Mouse (Mus musculus) ovary, postnatal 36 days (tissue): ENCODE data around the gene Efhd2.

Experiments
- DNase-seq: peaks from one replicate; pipeline ENCODE4 v3.0.0; 2022; ENCODE audit warnings: low spot score, mixed read lengths

The Efhd2 gene

DNA sequence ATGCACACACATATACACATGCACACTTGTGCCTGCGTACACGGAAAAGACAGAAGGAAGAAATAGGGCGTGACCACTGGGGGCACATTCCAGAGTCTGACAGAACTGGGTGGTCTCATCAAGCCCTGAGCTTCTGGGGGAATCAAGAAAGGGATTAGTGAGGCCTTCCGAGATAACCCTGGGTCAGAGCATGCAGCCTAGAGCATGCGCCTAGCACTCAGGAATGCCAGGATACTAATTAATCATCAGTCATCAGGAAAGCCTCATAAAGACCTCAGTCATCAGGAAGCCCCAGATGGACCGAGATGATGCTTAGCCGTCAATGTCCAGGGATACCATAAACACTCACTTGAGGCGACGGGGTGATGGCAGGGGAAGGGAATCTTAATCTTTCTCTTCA is 5.2 kb upstream of the Efhd2 start:
- DNase-seq, result no peak

DNA sequence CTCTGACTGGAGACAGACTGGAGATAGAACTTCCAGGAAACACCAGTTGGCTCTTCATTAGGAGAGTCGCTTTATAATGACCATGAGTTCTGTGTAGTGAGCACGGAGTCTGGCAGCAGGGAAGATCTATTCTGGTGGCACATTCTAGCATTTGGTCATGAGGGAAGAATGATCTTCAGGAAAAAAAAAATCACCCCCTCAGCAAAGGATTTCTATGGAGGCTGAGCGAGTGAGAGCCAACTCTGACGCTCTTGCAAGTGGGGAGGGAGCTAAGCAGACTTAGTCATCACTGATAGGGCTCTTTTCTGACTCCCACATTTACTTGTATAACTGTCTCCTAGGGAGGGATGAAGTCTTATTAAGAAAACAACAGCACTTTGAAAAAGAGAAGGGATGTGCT is 4.4 kb upstream of the Efhd2 start:
- DNase-seq, result no peak

DNA sequence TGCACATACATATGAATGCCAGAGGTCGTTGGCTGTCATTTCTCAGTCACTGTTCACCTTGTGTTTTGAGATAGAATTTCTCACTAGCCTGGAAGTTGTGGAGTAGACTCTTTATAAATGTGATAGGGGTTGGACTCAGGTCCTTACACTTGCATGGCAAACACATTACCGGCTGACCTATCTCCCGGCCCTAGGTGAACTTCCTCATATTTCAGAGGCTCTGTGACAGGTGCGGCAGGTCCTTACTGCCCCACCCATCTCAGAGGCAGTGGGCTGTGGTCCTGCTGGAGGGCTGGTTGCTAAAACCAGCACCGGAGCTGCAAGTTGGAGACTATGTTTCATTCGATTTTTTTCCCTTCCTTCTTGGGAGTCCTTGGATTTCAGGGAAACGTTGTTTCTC is 3.9 kb upstream of the Efhd2 start:
- DNase-seq, result no peak

DNA sequence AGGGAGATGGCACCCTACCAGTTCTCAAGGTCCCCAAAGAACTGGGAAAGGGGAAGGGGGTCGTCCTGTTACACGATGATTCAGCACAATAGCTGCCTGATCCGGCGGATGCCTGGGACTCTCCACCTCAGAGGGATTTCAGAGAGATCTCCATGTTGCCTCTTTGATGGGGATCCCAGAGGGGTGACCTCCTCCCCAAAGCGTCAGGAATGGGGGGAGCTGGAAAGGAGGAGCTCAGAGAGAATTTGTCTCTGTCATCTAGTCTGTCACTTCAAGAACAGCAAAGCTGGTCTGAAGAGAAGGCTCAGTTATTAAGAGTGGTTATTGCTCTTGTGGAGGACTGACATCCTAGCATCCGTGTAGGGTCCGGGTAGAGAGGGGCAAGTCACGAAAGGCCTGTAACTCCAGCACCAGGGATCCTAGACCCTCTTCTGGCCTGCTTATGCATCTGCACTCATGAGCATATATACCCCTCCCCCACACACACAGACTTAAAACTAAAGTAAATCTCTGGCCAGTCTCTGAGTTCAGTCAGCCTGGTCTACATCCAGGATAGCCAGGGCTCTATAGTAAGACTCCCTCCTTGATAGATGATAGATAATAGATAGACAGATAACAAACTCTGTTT is 875 bp upstream of the Efhd2 start:
- DNase-seq, result no peak

DNA sequence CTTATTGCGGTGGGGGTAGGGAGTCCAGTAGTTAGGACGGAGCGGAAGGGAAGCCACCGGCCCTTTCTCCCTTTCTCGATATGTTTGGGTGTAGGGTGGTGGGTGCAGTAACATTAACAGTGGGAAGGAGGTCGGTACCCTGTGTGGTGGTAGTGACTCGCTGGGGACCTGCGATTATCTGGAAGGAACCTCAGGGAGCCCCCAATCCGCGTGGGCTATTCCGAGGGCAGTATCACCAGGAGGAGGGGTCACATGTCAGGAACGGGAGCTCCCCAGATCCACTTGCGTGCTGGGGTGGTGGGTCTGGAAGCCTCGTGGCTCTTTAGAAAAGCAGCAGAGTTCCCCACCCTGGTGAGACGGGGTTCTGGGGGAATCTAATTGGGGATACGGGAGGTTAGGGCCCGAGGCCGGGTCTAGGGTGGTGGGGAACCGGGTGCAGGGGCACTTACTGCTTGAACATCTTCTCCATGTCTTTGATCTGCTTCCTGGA is 564 bp downstream of the Efhd2 start:
- DNase-seq, result no peak

DNA sequence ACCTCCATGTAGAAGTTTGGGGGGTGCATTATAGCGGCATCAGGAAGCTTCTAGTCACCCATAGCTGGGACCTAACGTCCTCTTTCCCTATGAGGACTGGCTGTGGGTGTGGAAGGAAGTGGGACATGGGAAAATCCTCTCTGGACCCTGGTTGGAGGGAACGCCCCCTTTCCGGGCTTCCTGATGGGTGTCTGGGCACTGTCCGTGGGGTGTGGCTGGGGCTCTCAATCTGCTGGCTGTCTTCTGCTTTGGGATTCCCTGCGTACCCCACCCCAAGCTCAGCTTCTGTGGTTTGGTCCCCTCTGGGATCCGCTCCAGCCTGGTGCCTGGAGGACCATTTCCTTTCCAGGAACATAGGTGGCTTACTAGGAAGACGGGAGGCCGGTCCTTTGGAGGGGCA is 1.7 kb downstream of the Efhd2 start:
- DNase-seq, result no peak

DNA sequence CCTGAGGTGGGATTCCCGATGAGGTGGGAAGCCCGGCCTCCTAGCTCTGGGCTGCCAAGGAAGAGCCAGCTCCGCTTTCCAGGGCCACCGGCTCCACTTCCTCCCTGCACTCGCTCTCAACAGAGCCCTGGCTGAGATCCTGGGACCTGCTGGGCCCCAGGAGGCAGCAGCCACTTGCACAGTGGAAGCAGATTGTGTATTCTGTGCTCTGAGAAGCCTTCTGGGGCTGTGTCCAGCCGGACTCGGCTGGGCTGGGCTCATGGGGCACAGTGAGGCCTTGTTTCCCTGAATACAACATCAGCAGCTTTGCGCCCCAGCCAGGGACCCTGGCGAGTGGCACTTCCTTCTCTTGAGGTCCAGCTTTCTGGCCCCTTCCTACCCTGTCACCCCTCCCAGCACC is 2.8 kb downstream of the Efhd2 start:
- DNase-seq, result no peak

DNA sequence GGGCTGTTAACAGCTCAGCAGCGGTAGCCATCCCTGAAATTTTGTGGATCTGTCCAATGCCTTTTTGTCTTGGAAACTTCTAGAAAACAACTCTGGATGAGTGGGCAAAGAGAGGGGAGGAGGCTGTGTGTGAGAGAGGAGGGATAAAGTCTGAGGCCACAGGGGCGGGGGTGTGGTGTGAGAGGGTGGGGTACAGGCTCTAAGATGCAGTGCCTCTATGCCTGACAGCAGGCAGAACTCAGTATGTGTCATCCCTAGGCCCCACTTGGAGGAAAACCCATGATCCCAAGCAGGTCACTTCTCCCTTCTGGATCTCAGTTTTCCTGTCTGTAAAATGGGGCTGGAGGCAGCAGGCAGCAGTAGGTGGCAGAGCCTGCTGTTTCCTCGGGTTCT is 3.4 kb downstream of the Efhd2 start:
- DNase-seq, result no peak

DNA sequence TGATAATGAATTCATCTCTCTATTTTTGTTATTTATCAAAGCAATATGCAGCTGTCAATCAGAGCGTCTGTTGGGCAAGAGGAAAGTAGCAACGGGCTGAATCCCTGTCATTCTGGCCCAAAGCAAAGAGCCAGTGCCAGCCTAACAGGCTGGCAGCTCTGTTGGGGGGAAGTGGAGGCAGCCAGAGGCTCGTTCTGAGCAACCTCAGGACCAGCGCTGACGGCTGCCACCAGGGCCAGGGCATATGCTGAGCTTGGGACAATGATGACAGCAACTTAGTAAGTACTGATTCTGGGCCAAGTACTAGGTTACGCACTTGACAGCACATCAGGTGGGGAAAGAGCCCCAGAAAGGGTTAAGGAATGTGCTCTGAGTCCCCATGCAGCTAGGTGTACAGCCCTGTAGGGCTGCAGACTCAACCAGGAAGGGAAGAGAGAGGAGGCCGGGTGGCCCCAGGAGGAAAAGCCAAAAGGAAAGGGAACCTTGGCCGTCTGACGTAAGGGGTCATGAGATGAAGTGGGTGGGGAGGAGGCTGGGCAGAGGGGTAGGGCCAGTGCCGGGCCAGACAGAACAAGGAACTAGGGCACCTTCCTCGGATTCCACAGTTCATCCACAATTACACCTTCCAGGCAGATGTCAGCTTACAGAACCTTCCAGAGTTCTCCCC is 3.9 kb downstream of the Efhd2 start:
- no peak for DNase-seq

DNA sequence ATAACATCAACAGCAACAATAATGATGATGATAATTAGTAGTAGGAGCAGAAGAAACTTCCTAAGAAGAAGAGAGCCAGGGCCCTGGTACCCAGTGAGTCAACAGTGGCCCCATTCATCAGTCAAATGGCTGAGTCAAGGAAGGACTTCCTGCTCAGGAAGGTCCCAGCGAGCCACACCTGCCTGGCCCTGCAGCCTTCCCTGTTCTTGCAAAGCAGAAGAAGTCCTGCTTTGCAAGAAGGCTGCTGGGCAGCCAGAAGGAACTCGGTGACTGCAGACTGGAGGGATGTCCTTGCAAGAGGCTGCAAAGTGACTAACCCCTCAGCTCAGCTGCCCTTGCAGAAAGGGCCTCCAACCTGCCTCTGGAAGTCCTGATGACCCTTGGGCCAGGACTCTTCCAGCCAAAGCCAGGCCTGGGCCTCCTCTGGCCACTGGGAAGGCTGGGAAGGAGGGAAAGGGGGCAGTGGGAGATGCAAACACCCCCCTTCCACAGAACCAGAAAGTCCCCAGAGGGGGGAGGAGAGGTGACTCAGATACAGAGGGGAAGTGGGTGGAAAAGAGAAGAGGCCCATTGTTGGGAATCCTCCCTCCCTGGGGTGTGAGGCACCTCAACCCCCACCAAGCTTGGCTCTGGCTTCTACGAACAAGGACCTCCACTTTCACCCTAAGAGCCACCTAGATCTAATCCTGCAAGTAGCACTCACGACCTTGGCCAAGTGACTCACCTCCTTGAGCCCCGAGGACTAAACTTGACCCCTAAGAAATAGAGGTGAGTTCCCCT is 5.1 kb downstream of the Efhd2 start:
- DNase-seq, result no peak

DNA sequence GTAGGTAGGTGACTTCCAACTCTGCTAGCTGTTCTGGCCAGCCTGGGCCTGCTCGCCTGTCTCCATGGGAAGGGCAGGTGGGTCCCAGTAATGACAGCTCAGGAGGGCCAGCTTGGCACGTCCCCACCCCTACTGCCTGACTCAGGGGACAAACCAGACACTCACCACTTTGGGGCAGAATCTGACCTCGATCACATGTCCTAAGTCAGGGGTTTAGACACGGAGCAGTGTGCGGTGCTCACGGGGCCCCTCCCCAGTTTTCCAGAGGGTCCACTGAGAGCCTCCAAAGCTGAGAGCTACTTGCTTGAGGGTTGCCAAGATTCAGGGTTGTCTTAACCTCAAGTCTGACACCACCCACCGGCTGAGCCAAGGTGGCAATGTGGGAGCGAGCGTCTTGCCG is 6.7 kb downstream of the Efhd2 start:
- no peak for DNase-seq

DNA sequence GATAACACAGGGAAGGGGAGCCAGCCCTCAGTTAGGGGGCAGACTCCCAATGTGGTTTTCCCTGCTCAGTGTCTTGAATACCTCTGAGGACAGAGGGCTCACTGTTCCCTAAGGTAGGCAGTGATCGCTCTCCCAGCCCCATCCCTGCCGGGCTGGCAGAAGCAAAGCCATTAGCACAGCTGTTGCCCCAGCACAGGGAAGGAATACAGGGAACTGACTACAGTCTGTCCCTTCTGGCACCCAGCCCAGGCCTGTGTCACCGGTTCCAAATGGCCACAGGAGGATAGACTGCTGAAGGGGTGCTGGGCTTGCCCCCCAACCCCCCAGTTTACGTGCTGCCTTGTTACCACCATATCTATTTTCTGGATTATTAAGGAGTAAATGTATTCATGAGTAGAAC is 7.2 kb downstream of the Efhd2 start:
- no peak for DNase-seq

DNA sequence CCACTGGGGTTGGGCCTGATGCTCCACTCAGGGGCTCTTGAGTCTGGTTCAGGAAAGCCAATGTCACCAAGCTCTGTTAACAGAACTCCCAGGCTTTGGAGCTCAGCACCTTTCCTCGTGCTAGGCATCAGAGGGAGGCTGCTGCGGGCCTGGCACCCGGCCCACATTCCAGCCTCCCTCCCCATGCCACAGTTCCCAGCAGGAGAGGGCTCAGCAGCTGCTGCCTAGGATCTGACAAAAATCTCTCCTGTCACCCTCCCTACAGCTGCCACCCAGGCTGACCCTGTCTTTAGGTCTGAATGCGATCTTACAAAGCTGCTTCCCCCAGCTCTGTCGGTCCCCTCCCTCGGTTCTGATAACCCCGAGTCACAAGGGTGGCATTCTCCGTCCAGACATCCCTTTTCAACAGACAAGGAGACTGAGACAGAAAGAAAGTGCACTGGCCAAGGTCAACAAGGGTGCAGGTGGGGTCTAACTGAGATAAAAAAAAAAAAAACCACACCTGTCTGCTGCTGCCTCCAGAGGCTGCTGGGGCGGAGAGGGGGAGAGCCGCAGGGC is 7.7 kb downstream of the Efhd2 start:
- peak; percentile 55 for DNase-seq

DNA sequence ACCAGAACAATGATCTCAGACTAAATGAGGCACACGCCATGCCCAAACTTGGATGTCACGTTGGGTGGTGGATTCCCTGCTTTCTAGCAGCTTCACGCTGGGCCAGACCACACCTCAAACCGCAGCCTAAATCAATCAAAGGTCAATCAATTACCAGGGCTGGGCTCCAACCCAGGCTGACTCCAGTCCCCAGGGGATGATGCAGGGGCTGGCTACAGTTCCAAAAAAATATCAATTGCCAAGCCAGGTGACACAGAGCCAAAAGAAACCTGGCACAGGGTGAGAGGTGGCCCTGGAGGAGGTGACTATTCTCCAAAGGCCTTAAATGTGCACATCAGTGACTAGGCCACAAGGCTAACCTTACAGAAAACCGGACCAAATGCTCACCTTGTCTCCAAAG is 9.1 kb downstream of the Efhd2 start:
- DNase-seq, result no peak

DNA sequence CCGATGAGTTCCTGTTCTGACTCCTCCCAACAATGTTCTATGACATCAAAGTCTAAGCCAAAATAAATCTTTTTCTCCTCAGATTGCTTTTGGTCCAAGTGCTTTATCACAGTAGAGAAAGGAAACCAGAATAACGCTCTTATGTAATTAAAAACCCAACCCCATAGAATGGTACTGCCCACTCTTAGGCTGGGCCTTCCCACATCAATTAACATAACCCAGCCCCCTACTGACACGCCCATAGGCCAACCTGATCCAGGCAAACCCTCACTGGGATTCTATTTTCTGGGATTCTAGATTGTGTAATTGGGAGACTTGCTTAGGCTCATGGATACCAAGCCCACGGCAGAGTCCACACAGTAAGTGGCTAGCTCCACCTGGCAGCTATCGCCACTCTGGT is 9.7 kb downstream of the Efhd2 start:
- no peak for DNase-seq

DNA sequence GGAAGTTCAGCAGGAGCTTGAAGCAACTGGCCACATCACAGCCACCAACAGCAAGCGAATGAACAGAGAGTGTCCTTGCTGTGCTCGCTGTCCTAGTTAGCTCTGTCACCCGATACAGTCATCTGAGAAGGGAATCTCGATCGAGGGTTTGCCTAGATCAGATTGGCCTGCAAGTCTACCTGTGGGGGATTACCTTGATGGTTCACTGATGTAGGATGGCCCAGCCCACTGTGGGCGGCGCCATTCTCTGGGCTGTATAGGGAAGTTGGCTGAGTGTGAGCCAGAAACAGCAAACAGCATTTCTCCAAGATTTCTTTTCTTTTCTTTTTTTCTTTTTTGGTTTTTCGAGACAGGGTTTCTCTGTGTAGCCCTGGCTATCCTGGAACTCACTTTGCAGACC is 10.2 kb downstream of the Efhd2 start:
- DNase-seq, result no peak

DNA sequence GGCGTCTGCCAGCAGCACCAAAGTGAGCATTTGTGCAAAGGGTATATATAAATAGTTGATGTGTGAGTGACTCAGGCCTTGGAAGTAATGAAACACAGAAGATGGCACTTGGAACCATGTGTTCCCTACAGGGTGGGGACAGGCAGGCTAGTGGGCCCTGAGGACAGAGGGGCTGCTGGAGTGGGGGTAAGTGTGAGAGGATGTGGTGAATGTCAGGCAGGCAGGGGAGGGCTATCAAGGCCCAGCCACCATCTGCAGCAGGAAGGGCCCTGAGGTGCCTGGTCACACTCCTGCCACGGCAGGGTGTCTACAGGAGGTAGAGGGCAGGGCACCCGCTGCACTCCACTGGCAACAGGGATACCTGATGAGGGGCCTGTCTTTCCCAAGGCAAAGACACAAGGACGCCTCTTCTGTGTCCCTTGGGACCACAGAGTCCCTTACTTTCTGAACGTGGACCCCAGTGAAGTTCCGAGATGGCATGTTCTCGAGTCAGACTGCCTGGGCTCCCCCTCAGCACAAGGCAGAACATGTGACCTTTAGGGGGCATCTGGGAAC is 10.9 kb downstream of the Efhd2 start:
- DNase-seq, result no peak

DNA sequence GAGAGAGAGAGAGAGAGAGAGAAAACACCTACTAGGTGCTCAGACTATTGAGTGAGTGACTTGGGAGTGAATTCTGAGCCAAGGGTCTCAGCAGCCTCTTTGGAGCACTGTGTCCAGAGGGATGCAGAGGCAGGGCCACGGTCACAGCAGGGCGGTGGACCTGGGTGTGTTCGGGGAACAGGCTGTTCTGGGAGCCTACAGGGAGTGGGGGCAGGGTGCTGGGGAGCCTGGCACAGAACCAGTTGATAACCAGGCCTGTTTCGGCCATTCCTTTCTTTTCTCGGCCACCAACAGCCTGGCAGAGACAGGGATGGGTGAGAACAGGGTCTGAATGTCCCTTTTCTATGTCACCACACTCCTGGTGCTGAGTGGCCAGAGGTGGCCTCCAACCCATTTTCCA is 11.9 kb downstream of the Efhd2 start:
- DNase-seq, result no peak

DNA sequence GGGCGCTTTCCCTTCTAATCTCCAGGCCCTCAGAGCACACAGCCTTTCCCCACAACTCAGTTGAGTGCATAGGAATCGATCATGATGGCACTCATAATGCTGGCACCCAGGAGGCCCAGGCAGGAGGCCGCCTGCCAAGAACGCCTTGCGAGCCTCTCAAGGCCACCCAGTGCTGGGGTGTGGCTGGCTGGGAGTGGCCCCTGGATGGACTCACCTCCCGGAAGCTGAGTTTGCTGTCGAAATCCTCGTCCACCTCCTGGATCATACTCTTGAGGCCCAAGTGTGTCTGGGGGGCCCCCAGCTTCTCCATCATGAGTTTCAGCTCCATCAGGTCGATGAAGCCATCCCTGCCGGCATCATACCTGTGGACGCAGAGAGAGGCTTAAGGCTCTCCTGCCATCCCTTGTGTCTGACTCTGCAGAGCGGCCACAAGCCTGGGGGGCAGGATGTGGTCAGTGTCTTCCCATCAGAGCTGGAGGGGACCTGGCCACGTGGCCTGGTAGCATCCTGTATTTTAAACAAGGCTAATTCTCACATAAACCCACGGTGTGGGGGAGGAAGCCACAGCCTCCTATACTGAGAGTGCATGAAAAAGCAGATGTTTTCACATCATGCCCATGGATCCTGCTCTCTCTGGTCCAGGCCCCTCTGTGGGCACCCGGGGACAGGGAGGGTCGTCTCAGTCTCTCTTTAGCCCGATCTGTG is 13.0 kb downstream of the Efhd2 start:
- DNase-seq, result no peak

DNA sequence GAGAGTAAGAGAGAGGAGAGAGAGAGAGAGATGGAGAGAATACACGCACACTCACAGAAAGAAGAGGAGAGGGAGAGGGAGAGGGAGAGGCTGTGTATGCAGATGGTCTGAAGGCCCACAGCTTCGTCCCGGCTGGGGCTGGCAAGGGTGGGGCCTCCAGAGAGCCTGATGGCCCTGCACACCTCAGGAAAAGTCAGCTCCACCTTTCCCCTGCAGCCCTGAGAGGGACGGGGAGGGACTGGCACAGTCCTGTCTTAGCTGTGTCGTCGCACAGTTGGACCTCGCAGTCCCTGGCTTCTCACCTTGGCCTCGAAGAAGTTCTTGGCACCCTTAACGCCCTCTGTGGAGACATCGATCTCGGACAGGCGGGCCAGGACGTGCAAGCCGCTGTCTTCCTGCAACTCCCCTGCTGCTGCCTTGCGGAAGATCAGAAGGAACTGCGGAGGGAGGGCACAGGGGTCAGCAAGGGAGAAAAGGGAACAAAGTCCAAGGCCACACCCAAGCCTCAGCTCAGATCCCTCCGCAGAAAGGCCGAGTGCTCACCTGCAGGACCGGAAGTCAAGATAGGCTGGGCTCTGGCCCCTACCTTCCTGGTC is 14.4 kb downstream of the Efhd2 start:
- DNase-seq, result no peak

DNA sequence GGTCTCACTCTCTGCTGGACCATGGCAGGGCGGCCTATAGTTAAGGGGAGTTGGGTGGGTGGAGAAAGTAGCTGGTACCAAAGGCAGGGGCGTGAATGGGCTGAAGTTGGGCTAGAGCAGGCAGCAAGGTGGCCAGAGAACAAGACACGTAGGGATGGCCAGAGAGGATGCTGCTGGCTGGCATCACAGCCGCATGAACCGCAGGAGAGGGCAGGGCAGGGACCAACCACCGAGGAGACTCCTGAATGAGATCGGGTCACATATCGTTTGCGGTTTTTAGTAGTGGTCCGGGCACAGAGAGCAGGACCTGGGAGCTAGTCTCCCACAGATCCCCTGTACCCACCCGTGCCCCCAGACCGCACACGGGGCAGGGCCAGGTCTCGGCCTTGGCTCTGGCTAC is 15.4 kb downstream of the Efhd2 start:
- DNase-seq, result no peak

DNA sequence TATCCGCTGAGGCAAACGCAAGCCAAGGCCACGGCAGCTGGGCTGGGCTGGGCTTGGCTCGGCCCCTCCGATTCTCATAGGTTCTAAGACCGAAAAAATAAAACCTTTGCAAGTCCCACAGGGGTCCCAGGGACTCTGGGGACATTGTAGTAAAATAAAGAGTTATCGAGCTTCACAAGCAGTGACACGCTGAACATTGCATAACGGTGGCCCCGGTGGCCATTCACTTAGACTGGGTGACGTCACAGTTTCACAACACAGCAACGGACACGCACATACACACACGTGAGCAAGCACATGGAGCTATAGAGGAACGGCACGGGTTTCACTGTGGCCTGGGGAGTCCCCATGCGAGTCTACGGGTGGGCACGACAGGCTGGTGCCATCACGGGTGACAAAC is 16.2 kb downstream of the Efhd2 start:
- no peak for DNase-seq
